Comparison of ENCODE assay signal across 12 mouse cellular contexts in the genomic region with DNA sequence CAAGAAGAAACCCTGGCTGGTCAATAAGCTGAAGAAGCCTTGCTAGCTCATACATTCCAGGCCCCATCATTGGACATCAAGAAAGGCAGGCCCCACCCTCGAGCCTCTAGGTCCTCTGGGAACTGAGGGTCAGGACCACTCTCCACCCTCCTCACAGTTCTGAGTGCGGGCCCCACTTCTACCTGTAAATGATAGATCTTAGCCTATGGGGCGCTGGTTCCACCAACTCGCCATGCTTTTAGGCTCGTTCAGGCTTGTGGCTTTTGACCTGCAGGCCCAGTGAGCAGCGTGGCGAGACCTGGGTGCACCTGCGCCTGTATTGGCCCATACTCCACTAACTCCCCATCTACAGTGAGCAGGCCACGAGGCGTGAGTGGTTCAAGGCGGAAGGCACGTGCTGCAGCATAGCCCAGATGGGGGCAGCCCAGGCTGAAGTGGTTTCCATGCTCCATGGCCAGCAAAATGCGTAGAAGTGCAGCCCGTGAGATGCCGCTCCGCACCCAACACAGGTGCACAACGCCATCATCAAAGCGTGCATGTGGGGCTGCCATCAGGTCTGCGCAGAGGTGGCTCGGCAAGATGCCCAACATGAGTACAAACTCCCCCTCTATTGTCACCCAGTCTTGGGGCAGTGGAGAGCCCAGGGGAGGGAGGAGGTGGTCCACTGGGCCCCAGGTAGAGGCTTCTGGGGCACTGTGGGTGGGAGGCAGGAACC. TPM values are rescaled to one million over a fixed set of nuclear protein-coding genes. Genes with fewer than 3 reads are reported as not detected.
DNase-seq lines count a peak whose midpoint lies in the region; ATAC-seq lines count a peak whose summit lies in the region.
"Had no signal": no experiment of that assay in that cellular context is flagged by ENCODE, and none has a peak within 500 bp of the region (broad histone marks: within the 10 kb centered on the region; RNA-seq: fewer than 3 reads in every experiment).

No protein-coding gene starts in this region.

- WGBS in heart, embryonic 11.5 days (ENCODE audit: insufficient replicate concordance), result 94% methylated on average over 20 of the region's 20 CpGs
- 94% methylated on average over 20 of the region's 20 CpGs for WGBS in limb, embryonic 11.5 days
- 95% methylated on average over 20 of the region's 20 CpGs for WGBS in limb, embryonic 10.5 days
- 94% methylated on average over 20 of the region's 20 CpGs for WGBS in midbrain, embryonic 16.5 days

- no peak overlapping the region for H3K4me3 ChIP-seq in heart, embryonic 11.5 days (ENCODE audit: low read depth, low read length)
- H3K4me3 ChIP-seq in limb, embryonic 11.5 days (ENCODE audit: low read depth, low read length), result 0 out of 2 replicates have a peak overlapping the region, but pooled peaks have one; percentile 1
- no peak overlapping the region for H3K4me3 ChIP-seq in limb, embryonic 10.5 days
- H3K4me3 ChIP-seq in midbrain, embryonic 16.5 days (ENCODE audit: low read depth, low read length), result no peak overlapping the region
- H3K4me3 ChIP-seq: neural tube, embryonic 12.5 days had no signal

- no peaks in the 10 kb centered on the region for H3K27me3 ChIP-seq in heart, embryonic 11.5 days (ENCODE audit: control insufficient read depth, insufficient read depth, low read length)
- no peaks in the 10 kb centered on the region for H3K27me3 ChIP-seq in limb, embryonic 11.5 days (ENCODE audit: control insufficient read depth, insufficient read depth, low read length)
- no peaks in the 10 kb centered on the region for H3K27me3 ChIP-seq in limb, embryonic 10.5 days (ENCODE audit: low read depth, poor library complexity, severe bottlenecking)
- H3K27me3 ChIP-seq in midbrain, embryonic 16.5 days (ENCODE audit: control insufficient read depth, insufficient read depth, low read depth, low read length), result no peaks in the 10 kb centered on the region
- H3K27me3 ChIP-seq: neural tube, embryonic 12.5 days; Patski had no signal

- no peak overlapping the region for H3K27ac ChIP-seq in heart, embryonic 11.5 days (ENCODE audit: low read depth, low read length)
- H3K27ac ChIP-seq in limb, embryonic 11.5 days (replicated peaks; ENCODE audit: low read depth, low read length), result no peak overlapping the region
- no peak overlapping the region for H3K27ac ChIP-seq in limb, embryonic 10.5 days
- H3K27ac ChIP-seq in midbrain, embryonic 16.5 days (ENCODE audit: low read length), result peak overlapping the region; percentile 79
- H3K27ac ChIP-seq: neural tube, embryonic 12.5 days had no signal

- H3K9ac ChIP-seq in heart, embryonic 11.5 days (ENCODE audit: low read depth, low read length), result no peak overlapping the region
- no peak overlapping the region for H3K9ac ChIP-seq in limb, embryonic 11.5 days (ENCODE audit: low read length)
- H3K9ac ChIP-seq in midbrain, embryonic 16.5 days (ENCODE audit: low read depth, low read length), result 0 out of 2 replicates have a peak overlapping the region, but pooled peaks have one; percentile 38
- H3K9ac ChIP-seq: neural tube, embryonic 12.5 days had no signal

- no peak overlapping the region for H3K4me2 ChIP-seq in heart, embryonic 11.5 days
- H3K4me2 ChIP-seq in limb, embryonic 11.5 days (ENCODE audit: low read depth, severe bottlenecking), result no peak overlapping the region
- no peak overlapping the region for H3K4me2 ChIP-seq in midbrain, embryonic 16.5 days (ENCODE audit: low read length)
- H3K4me2 ChIP-seq: neural tube, embryonic 12.5 days had no signal

- H3K36me3 ChIP-seq in heart, embryonic 11.5 days (ENCODE audit: control insufficient read depth, insufficient read depth, low read length), result peaks cover 23% of the 10 kb centered on the region
- peaks cover 23% of the 10 kb centered on the region; the same call in 1 of the 2 replicates for H3K36me3 ChIP-seq in limb, embryonic 11.5 days (ENCODE audit: control insufficient read depth, insufficient read depth, low read length)
- peaks cover 43% of the 10 kb centered on the region for H3K36me3 ChIP-seq in limb, embryonic 10.5 days
- H3K36me3 ChIP-seq in midbrain, embryonic 16.5 days (ENCODE audit: control insufficient read depth, insufficient read depth, low read length), result peaks cover 29% of the 10 kb centered on the region

- no peaks in the 10 kb centered on the region for H3K9me3 ChIP-seq in heart, embryonic 11.5 days (replicated peaks; ENCODE audit: control insufficient read depth, low read length)
- no peaks in the 10 kb centered on the region for H3K9me3 ChIP-seq in limb, embryonic 11.5 days (ENCODE audit: control insufficient read depth, low read length)
- no peaks in the 10 kb centered on the region for H3K9me3 ChIP-seq in limb, embryonic 10.5 days (replicated peaks)
- no peaks in the 10 kb centered on the region for H3K9me3 ChIP-seq in midbrain, embryonic 16.5 days (replicated peaks; ENCODE audit: control insufficient read depth, low read length, poor library complexity, severe bottlenecking)
- H3K9me3 ChIP-seq: neural tube, embryonic 12.5 days had no signal

- peak; percentile 70 for DNase-seq in cerebellum, adult 11-12 months
- DNase-seq in cerebellum, postnatal 36 days, result no peak
- peak; percentile 44 to 57 for DNase-seq in heart, adult 9 months (ENCODE audit: low spot score in 2 of 2)
- no peak for DNase-seq in limb, embryonic 11.5 days (ENCODE audit: low spot score)
- no peak for DNase-seq in limb, embryonic 10.5 days (ENCODE audit: low spot score)
- DNase-seq in liver, result no peak
- DNase-seq: lung, postnatal 36 days; right cerebral cortex, adult 18-20 months had no signal

- ATAC-seq in heart, embryonic 11.5 days (replicated peaks; ENCODE audit: insufficient number of reproducible peaks, low FRiP score, low TSS enrichment), result no peak
- no peak for ATAC-seq in limb, embryonic 11.5 days (ENCODE audit: insufficient number of reproducible peaks, low FRiP score, low TSS enrichment, low read depth)
- ATAC-seq in midbrain, embryonic 16.5 days, result no peak
- ATAC-seq: Patski had no signal

- peaks cover 37% of the 10 kb centered on the region for H3K4me1 ChIP-seq in heart, embryonic 11.5 days (ENCODE audit: control insufficient read depth, insufficient read depth, low read length)
- peaks cover 30% of the 10 kb centered on the region for H3K4me1 ChIP-seq in limb, embryonic 11.5 days (ENCODE audit: control insufficient read depth, insufficient read depth, low read length)
- peaks cover 60% of the 10 kb centered on the region for H3K4me1 ChIP-seq in limb, embryonic 10.5 days
- peaks cover 57% of the 10 kb centered on the region for H3K4me1 ChIP-seq in midbrain, embryonic 16.5 days (ENCODE audit: control insufficient read depth, insufficient read depth, low read length)

RNA-seq across cellular contexts. Expression of a gene that starts 4.6 kb away (rescaled TPM):
- 764 and 836 TPM in 2 replicates for polyA plus RNA-seq in heart, embryonic 11.5 days (2014; fragmentation: Nextera tagmentation; extraction: Ambion mirVana)
- polyA plus RNA-seq in limb, embryonic 11.5 days (2014; fragmentation: Nextera tagmentation; extraction: Ambion mirVana), result 1,181 and 1,244 TPM in 2 replicates
- polyA plus RNA-seq in limb, embryonic 10.5 days (2016; fragmentation: Nextera tagmentation; extraction: Ambion mirVana), result 1,218 and 1,459 TPM in 2 replicates
- 475 and 495 TPM in 2 replicates for polyA plus RNA-seq in midbrain, embryonic 16.5 days (2015; fragmentation: Nextera tagmentation; extraction: Ambion mirVana)

RNA-seq across cellular contexts. Expression of a gene that starts 5.7 kb away (rescaled TPM):
- 3.3 and 3.5 TPM in 2 replicates for polyA plus RNA-seq in heart, embryonic 11.5 days (2014; fragmentation: Nextera tagmentation; extraction: Ambion mirVana)
- polyA plus RNA-seq in limb, embryonic 11.5 days (2014; fragmentation: Nextera tagmentation; extraction: Ambion mirVana), result 4.2 and 4.9 TPM in 2 replicates
- polyA plus RNA-seq in limb, embryonic 10.5 days (2016; fragmentation: Nextera tagmentation; extraction: Ambion mirVana), result 3.7 and 4.7 TPM in 2 replicates
- 2.3 and 3.4 TPM in 2 replicates for polyA plus RNA-seq in midbrain, embryonic 16.5 days (2015; fragmentation: Nextera tagmentation; extraction: Ambion mirVana)

RNA-seq across cellular contexts. Expression of a gene that starts 7.2 kb away (rescaled TPM):
- polyA plus RNA-seq in heart, embryonic 11.5 days (2014; fragmentation: Nextera tagmentation; extraction: Ambion mirVana), result 13.2 and 17.3 TPM in 2 replicates
- polyA plus RNA-seq in limb, embryonic 11.5 days (2014; fragmentation: Nextera tagmentation; extraction: Ambion mirVana), result 28.4 and 28.5 TPM in 2 replicates
- polyA plus RNA-seq in limb, embryonic 10.5 days (2016; fragmentation: Nextera tagmentation; extraction: Ambion mirVana), result 45.5 and 49.3 TPM in 2 replicates
- 21.9 and 23.0 TPM in 2 replicates for polyA plus RNA-seq in midbrain, embryonic 16.5 days (2015; fragmentation: Nextera tagmentation; extraction: Ambion mirVana)

RNA-seq across cellular contexts. Expression of a gene that starts 10.4 kb away (rescaled TPM):
- polyA plus RNA-seq in heart, embryonic 11.5 days (2014; fragmentation: Nextera tagmentation; extraction: Ambion mirVana), result 0.58 and 0.67 TPM in 2 replicates
- polyA plus RNA-seq in limb, embryonic 11.5 days (2014; fragmentation: Nextera tagmentation; extraction: Ambion mirVana), result 0.65 and 0.82 TPM in 2 replicates
- 2.1 and 2.4 TPM in 2 replicates for polyA plus RNA-seq in limb, embryonic 10.5 days (2016; fragmentation: Nextera tagmentation; extraction: Ambion mirVana)
- polyA plus RNA-seq in midbrain, embryonic 16.5 days (2015; fragmentation: Nextera tagmentation; extraction: Ambion mirVana), result 0.48 and 0.62 TPM in 2 replicates

RNA-seq across cellular contexts. Expression of a gene that starts 11.0 kb away (rescaled TPM):
- 3.3 and 5.5 TPM in 2 replicates for polyA plus RNA-seq in heart, embryonic 11.5 days (2014; fragmentation: Nextera tagmentation; extraction: Ambion mirVana)
- 5.1 and 5.5 TPM in 2 replicates for polyA plus RNA-seq in limb, embryonic 11.5 days (2014; fragmentation: Nextera tagmentation; extraction: Ambion mirVana)
- polyA plus RNA-seq in limb, embryonic 10.5 days (2016; fragmentation: Nextera tagmentation; extraction: Ambion mirVana), result 2.2 and 4.9 TPM in 2 replicates
- 71.6 and 89.9 TPM in 2 replicates for polyA plus RNA-seq in midbrain, embryonic 16.5 days (2015; fragmentation: Nextera tagmentation; extraction: Ambion mirVana)

Comparison
In these comparisons a context has a peak if more than half of its experiments do, and no peak if none do; other contexts are left out.
1. DNase-seq: peak in cerebellum, adult 11-12 months (single experiment) and heart, adult 9 months (2 of 2); none in cerebellum, postnatal 36 days (0 of 2), limb, embryonic 11.5 days (single experiment), limb, embryonic 10.5 days (single experiment) and liver (single experiment).